In the genomic region with DNA sequence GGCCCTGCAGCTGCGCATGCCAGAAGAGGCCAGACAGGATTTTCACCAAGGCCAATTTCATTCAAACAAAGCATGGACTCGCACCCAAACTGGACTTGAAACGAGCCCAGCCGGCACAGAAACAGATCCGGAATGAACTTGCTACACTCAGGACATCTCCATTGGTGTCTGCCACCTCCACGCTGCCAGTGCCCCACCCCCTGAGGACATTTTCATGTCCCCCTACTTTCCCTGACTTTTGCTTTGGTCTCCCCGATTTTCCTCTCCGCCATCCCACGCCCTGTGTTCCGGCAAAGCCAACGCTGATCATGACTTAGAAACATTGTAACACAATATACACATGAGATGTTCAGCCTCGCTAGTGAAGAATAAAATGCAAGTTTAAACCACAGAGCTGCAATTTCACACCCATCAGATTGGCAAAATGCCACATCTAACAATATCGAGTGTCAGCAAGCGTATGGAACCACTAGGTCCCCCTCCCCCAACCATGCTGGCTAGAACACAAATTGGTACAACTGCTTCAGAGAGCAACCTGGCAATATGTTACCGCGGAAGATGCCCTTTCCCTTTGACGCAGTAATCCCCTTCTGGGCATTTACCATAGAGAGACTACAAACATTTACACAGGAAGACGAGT, we compare ENCODE assay signal across 9 mouse cellular contexts. TPM values are rescaled to one million over a fixed set of nuclear protein-coding genes. Genes with fewer than 3 reads are reported as not detected.
DNase-seq lines count a peak whose midpoint lies in the region; ATAC-seq and TF ChIP-seq lines count a peak whose summit lies in the region.
"Had no signal": no experiment of that assay in that cellular context is flagged by ENCODE, and none has a peak within 500 bp of the region (broad histone marks: within the 10 kb centered on the region; RNA-seq: fewer than 3 reads in every experiment).

No protein-coding gene starts in this region.

- no peak overlapping the region for H3K4me3 ChIP-seq in heart, postnatal 0 days (ENCODE audit: low read depth, low read length)
- H3K4me3 ChIP-seq in brown adipose tissue, adult 24 weeks (ENCODE audit: insufficient read depth, low read depth, low read length) = no peak overlapping the region
- no peak overlapping the region for H3K4me3 ChIP-seq in limb, embryonic 15.5 days
- no peak overlapping the region for H3K4me3 ChIP-seq in thymus, adult 2 months (ENCODE audit: control insufficient read depth, insufficient read depth, low read length)
- H3K4me3 ChIP-seq: neural tube, embryonic 12.5 days had no signal

- no peak for ATAC-seq in heart, postnatal 0 days (ENCODE audit: insufficient read depth, low read depth)
- no peak for ATAC-seq in limb, embryonic 15.5 days (ENCODE audit: insufficient number of reproducible peaks, low FRiP score, low TSS enrichment, low read depth)

- no peak overlapping the region; the same call in 1 of the 2 replicates for H3K4me2 ChIP-seq in heart, postnatal 0 days (ENCODE audit: low read depth, low read length)
- H3K4me2 ChIP-seq in limb, embryonic 15.5 days = 0 out of 2 replicates have a peak overlapping the region, but pooled peaks have one; percentile 14
- H3K4me2 ChIP-seq: neural tube, embryonic 12.5 days had no signal

- no peaks in the 10 kb centered on the region for H3K27me3 ChIP-seq in heart, postnatal 0 days (ENCODE audit: control insufficient read depth, insufficient read depth, low read length)
- no peaks in the 10 kb centered on the region for H3K27me3 ChIP-seq in limb, embryonic 15.5 days
- H3K27me3 ChIP-seq in thymus, adult 2 months (ENCODE audit: control insufficient read depth, insufficient read depth, low read length) = no peaks in the 10 kb centered on the region
- H3K27me3 ChIP-seq: neural tube, embryonic 12.5 days had no signal

- intact Hi-C loops in heart, postnatal 25 days (cut with DNase I) = loop anchor here (10.0 kb wide), 1 partner anchor 1093 kb away; a partner anchor contains a TSS

- H3K27ac ChIP-seq in heart, postnatal 0 days (ENCODE audit: low read depth) = peak overlapping the region; percentile 32; the same call in 1 of the 2 replicates
- H3K27ac ChIP-seq in brown adipose tissue, adult 24 weeks (replicated peaks; ENCODE audit: low read depth, low read length) = peak overlapping the region; percentile 63
- H3K27ac ChIP-seq in limb, embryonic 15.5 days = peak overlapping the region; percentile 54
- H3K27ac ChIP-seq in thymus, adult 2 months (ENCODE audit: control insufficient read depth, insufficient read depth, low read length) = no peak overlapping the region
- H3K27ac ChIP-seq: neural tube, embryonic 12.5 days had no signal

- TF ChIP-seq POLR2A in thymus, adult 2 months (IDR thresholded peaks at IDR 0.05; ENCODE audit: control insufficient read depth, extremely low read depth, insufficient read depth, low read length, poor library complexity) = no peak

- no peak for DNase-seq in heart, postnatal 0 days (ENCODE audit: low spot score)
- no peak for DNase-seq in heart, postnatal 25 days (ENCODE audit: low spot score)
- DNase-seq in CD4-positive helper T cell, adult 2 months (ENCODE audit: low read depth, low spot score) = peak; percentile 20
- no peak for DNase-seq in T-cell, adult 2 months (ENCODE audit: low spot score)
- DNase-seq in gastrocnemius, adult 8-10 months (ENCODE audit: low spot score in 2 of 2) = no peak
- DNase-seq in thymus, adult 2 months = no peak

- WGBS in heart, postnatal 0 days = 68% methylated on average over 18 of the region's 18 CpGs
- WGBS in limb, embryonic 15.5 days = 56% methylated on average over 18 of the region's 18 CpGs
- 76% methylated on average over 18 of the region's 18 CpGs for WGBS in thymus, adult 2 months

- TF ChIP-seq CTCF in heart, postnatal 0 days (IDR thresholded peaks at IDR 0.05; ENCODE audit: low read depth) = no peak
- TF ChIP-seq CTCF in thymus, adult 2 months (IDR thresholded peaks at IDR 0.05; ENCODE audit: borderline replicate concordance, control insufficient read depth, extremely low read depth, insufficient read depth, low read length, poor library complexity) = no peak

- H3K9ac ChIP-seq in heart, postnatal 0 days (replicated peaks; ENCODE audit: low read depth, low read length) = no peak overlapping the region
- H3K9ac ChIP-seq in limb, embryonic 15.5 days = no peak overlapping the region
- H3K9ac ChIP-seq: neural tube, embryonic 12.5 days had no signal

- TF ChIP-seq EP300 in heart, postnatal 0 days (IDR thresholded peaks at IDR 0.05; ENCODE audit: low read depth) = no peak

- H3K9me3 ChIP-seq in heart, postnatal 0 days (replicated peaks; ENCODE audit: control insufficient read depth, low read length) = no peaks in the 10 kb centered on the region
- H3K9me3 ChIP-seq in limb, embryonic 15.5 days = no peaks in the 10 kb centered on the region
- H3K9me3 ChIP-seq: neural tube, embryonic 12.5 days had no signal

- H3K36me3 ChIP-seq in heart, postnatal 0 days (replicated peaks; ENCODE audit: control insufficient read depth, insufficient read depth, low read length) = no peaks in the 10 kb centered on the region
- no peaks in the 10 kb centered on the region for H3K36me3 ChIP-seq in limb, embryonic 15.5 days
- no peaks in the 10 kb centered on the region for H3K36me3 ChIP-seq in thymus, adult 2 months (ENCODE audit: control insufficient read depth, insufficient read depth, low read length)
- H3K36me3 ChIP-seq: neural tube, embryonic 12.5 days had no signal

- H3K4me1 ChIP-seq in heart, postnatal 0 days (ENCODE audit: control insufficient read depth, insufficient read depth) = peaks cover 44% of the 10 kb centered on the region
- H3K4me1 ChIP-seq in brown adipose tissue, adult 24 weeks (ENCODE audit: control insufficient read depth, insufficient read depth, insufficient read length, low read length) = peaks cover 31% of the 10 kb centered on the region
- peaks cover 34% of the 10 kb centered on the region for H3K4me1 ChIP-seq in limb, embryonic 15.5 days
- peaks cover 4% of the 10 kb centered on the region for H3K4me1 ChIP-seq in thymus, adult 2 months (replicated peaks; ENCODE audit: control insufficient read depth, insufficient read depth, low read length)

RNA-seq across cellular contexts. Expression of a gene that starts 6.7 kb away (rescaled TPM):
- 47.3 and 54.5 TPM in 2 replicates for total RNA-seq in heart, postnatal 0 days (2014; rRNA removed; ENCODE audit: low replicate concordance)
- polyA plus RNA-seq in heart, postnatal 0 days (2015; fragmentation: Nextera tagmentation; extraction: Ambion mirVana) = 22.9 and 27.2 TPM in 2 replicates
- 10 to 100 TPM; 40.6 to 41.3 TPM for total RNA-seq in heart, postnatal 25 days (2021)
- 11.9 and 15.5 TPM in 2 replicates for polyA plus RNA-seq in brown adipose tissue, adult 24 weeks (2012; ENCODE audit: insufficient read depth, insufficient read length, missing spikeins)
- polyA plus RNA-seq in limb, embryonic 15.5 days (2015; fragmentation: Nextera tagmentation; extraction: Ambion mirVana) = 30.3 and 37.0 TPM in 2 replicates
- total RNA-seq in gastrocnemius, adult 8-10 months (2022) = 10 to 100 TPM; 10.0 to 20.5 (median 14.1) TPM
- polyA plus RNA-seq in thymus, adult 2 months (2012; rRNA removed) = 1.1 and 2.2 TPM in 2 replicates
